Mouse (Mus musculus) lung, adult 2 months (tissue): ENCODE measurements around the gene Dennd4b.
"Not testable (repeated sequence)": the region's sequence is repeated elsewhere in the genome, so short reads cannot be mapped to it uniquely, and the experiment has no call there.

ENCODE experiments used
- CTCF ChIP-seq: fragments of 200-500 bp; IDR thresholded peaks from 2 replicates; pipeline ENCODE4 v1.5.1; 2011; ENCODE audit warnings: mild to moderate bottlenecking, low read length, control low read depth; ENCODE audit not compliant: insufficient read depth
- POLR2A ChIP-seq: fragments of 200-500 bp; IDR thresholded peaks from 2 replicates; pipeline ENCODE4 v1.6.1; 2011; ENCODE audit warnings: low read depth, mild to moderate bottlenecking, control low read depth, low read length, borderline replicate concordance; ENCODE audit errors: extremely low read depth

GRCm38 (mm10) chr3:90289403-90289802, 24.4 kb downstream of the Dennd4b start:
- not testable (repeated sequence) for TF ChIP-seq CTCF, POLR2A
